Mouse (Mus musculus) MEL (cell line): ENCODE measurements around the gene Rassf3. TPM values are rescaled to one million over a fixed set of nuclear protein-coding genes. Genes with fewer than 3 reads are reported as not detected.

Source experiments
- DNase-seq: peaks from one replicate; pipeline ENCODE4 v3.0.0; 2011; ENCODE audit warnings: low read depth, low spot score
- H3K27ac ChIP-seq: 2 replicates; pipeline ENCODE4 v1.5.1; 2012; ENCODE audit warnings: low read depth, mild to moderate bottlenecking, control low read depth, low read length, moderate library complexity; ENCODE audit not compliant: control insufficient read depth
- H3K27me3 ChIP-seq, 2 experiments: fragments of 150-350 bp in 1 of 2; sonication (generic) in 1 of 2; 2 replicates each; pipeline ENCODE4 v1.6.1; 2012; ENCODE audit warnings: low read length in 2 of 2, mild to moderate bottlenecking in 2 of 2, improper control_type of control experiment in 1 of 2, moderate library complexity in 1 of 2; ENCODE audit not compliant: insufficient read depth in 2 of 2, control insufficient read depth in 1 of 2
- H3K36me3 ChIP-seq, 2 experiments: 2 replicates each; pipeline ENCODE4 v1.6.1; 2012 to 2014; ENCODE audit warnings: low read length in 2 of 2, improper control_type of control experiment in 1 of 2, inconsistent platforms in 1 of 2, mild to moderate bottlenecking in 1 of 2; ENCODE audit not compliant: insufficient read depth in 2 of 2, control insufficient read depth in 1 of 2
- H3K4me1 ChIP-seq, 2 experiments: fragments of 150-350 bp in 1 of 2; sonication (generic) in 1 of 2; 2 replicates each; pipeline ENCODE4 v1.6.1; 2012; ENCODE audit warnings: low read length in 2 of 2, improper control_type of control experiment in 1 of 2, mild to moderate bottlenecking in 1 of 2; ENCODE audit not compliant: insufficient read depth in 2 of 2, control insufficient read depth in 1 of 2
- H3K4me3 ChIP-seq, 2 experiments: fragments of 150-350 bp in 1 of 2; sonication (generic) in 1 of 2; 2 replicates each; pipeline ENCODE4 v1.5.1; 2012; ENCODE audit warnings: low read depth in 2 of 2, low read length in 2 of 2, mild to moderate bottlenecking in 2 of 2, moderate library complexity in 2 of 2, control low read depth in 1 of 2, improper control_type of control experiment in 1 of 2; ENCODE audit not compliant: control insufficient read depth in 1 of 2, insufficient read depth in 1 of 2
- H3K79me2 ChIP-seq: 2 replicates; pipeline ENCODE4 v1.6.1; 2012; ENCODE audit warnings: mild to moderate bottlenecking, low read length, moderate library complexity; ENCODE audit not compliant: control insufficient read depth, poor library complexity, insufficient read depth
- H3K9ac ChIP-seq: 2 replicates; pipeline ENCODE4 v1.6.1; 2012; ENCODE audit warnings: low read depth, mild to moderate bottlenecking, control low read depth, low read length, moderate library complexity; ENCODE audit not compliant: control insufficient read depth, poor library complexity, severe bottlenecking
- H3K9me3 ChIP-seq: fragments of 150-350 bp; sonication (generic); replicated peaks from 2 replicates; pipeline ENCODE4 v1.6.1; 2012; ENCODE audit warnings: mild to moderate bottlenecking, low read length, improper control_type of control experiment, moderate library complexity; ENCODE audit not compliant: insufficient read depth
- CHD2 ChIP-seq: IDR thresholded peaks from 2 replicates; pipeline ENCODE4 v1.6.1; 2011; ENCODE audit warnings: low read length, improper control_type of control experiment
- CTCF ChIP-seq, 3 experiments: IDR thresholded peaks in 2 of 3; conservative IDR thresholded peaks in 1 of 3; 2 replicates each; pipeline ENCODE4 v1.5.1; 2011 to 2012; ENCODE audit warnings: low read length in 3 of 3, low read depth in 2 of 3, mild to moderate bottlenecking in 2 of 3, improper control_type of control experiment in 1 of 3, inconsistent platforms in 1 of 3, mixed read lengths in 1 of 3, moderate library complexity in 1 of 3; ENCODE audit not compliant: control insufficient read depth in 1 of 3, insufficient read depth in 1 of 3, poor library complexity in 1 of 3, severe bottlenecking in 1 of 3
- GABPA ChIP-seq: IDR thresholded peaks from 2 replicates; pipeline ENCODE4 v1.6.1; 2012; ENCODE audit warnings: low read depth, mild to moderate bottlenecking, inconsistent platforms, low read length, improper control_type of control experiment, moderate library complexity
- HCFC1 ChIP-seq: IDR thresholded peaks from 2 replicates; pipeline ENCODE4 v1.6.1; 2012; ENCODE audit warnings: low read depth, mild to moderate bottlenecking, inconsistent platforms, low read length, improper control_type of control experiment, moderate library complexity
- MXI1 ChIP-seq: IDR thresholded peaks from 2 replicates; pipeline ENCODE4 v1.6.1; 2011; ENCODE audit warnings: mild to moderate bottlenecking, low read depth, low read length, improper control_type of control experiment
- RAD21 ChIP-seq: IDR thresholded peaks from 2 replicates; pipeline ENCODE4 v1.6.1; 2011; ENCODE audit warnings: mild to moderate bottlenecking, low read depth, low read length, improper control_type of control experiment
- SMC3 ChIP-seq: IDR thresholded peaks from 2 replicates; pipeline ENCODE4 v1.6.1; 2011; ENCODE audit warnings: low read depth, low read length, improper control_type of control experiment
- TBP ChIP-seq: IDR thresholded peaks from 2 replicates; pipeline ENCODE4 v1.8.0; 2011; ENCODE audit warnings: low read depth, low read length, improper control_type of control experiment
- ZC3H11A ChIP-seq: IDR thresholded peaks from 2 replicates; pipeline ENCODE4 v1.6.1; 2012; ENCODE audit warnings: low read depth, mild to moderate bottlenecking, inconsistent platforms, low read length, improper control_type of control experiment
- ZNF384 ChIP-seq: IDR thresholded peaks from 2 replicates; pipeline ENCODE4 v1.6.1; 2012; ENCODE audit warnings: low read depth, mild to moderate bottlenecking, inconsistent platforms, low read length, improper control_type of control experiment
- polyA plus RNA-seq, 2 experiments: library from polyadenylated mRNA; stranded (reverse) in 1 of 2; unstranded in 1 of 2; fragments of >175 nt in 1 of 2; fragments of >200 nt in 1 of 2; gene quantifications; 2 replicates each; pipeline versions ENCODE4 v1.2.1 to v1.2.4; 2012; ENCODE audit warnings: low replicate concordance in 2 of 2, low read depth in 1 of 2; ENCODE audit not compliant: insufficient read length in 2 of 2, insufficient read depth in 1 of 2, missing spikeins in 1 of 2
- total RNA-seq: library from RNA; depleted of rRNA; stranded (reverse); fragments of 300-350 nt; gene quantifications from 2 replicates; pipeline ENCODE4 v1.2.3, GENCODE M21; 2012

Gene Rassf3
- total and polyA plus RNA-seq, 3 experiments, result 9.2 to 15.8 TPM; not detected in 1

DNA sequence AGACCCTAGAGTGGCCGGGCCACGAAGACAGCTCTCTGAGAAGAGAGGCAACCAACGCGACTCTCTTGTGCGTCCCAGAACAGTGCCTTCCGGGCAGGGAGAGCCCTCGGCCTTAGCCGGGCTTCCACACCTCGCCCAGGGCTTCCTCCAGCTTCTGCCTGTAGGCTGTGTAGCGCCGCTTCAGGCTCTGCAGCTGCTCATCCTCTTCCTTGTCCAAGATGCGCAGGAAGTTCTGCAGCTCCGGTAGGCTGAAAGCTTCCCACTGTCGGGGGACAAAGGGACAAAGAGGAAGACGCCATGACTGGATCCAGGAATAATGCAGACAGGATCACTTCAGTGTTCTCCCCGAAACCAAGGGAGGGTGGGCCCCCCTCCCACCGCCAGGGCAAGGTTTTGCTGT, 63.3 kb downstream of the Rassf3 start:
- Histone ChIP-seq H3K36me3 (peaks cover 0 to 1% of the 10 kb centered on the region in 2 experiments; a peak in 2 of 4 replicates), H3K4me3 (no peak overlapping the region)
- no peak for TF ChIP-seq TBP
- no peak for TF ChIP-seq MXI1
- TF ChIP-seq, all 39 proteins: peak for 0
- Histone ChIP-seq H3K27me3 (no peaks in the 10 kb centered on the region), H3K79me2 (no peaks in the 10 kb centered on the region), H3K9ac (no peak overlapping the region), H3K27ac (no peak overlapping the region), H3K9me3 (no peaks in the 10 kb centered on the region), H3K4me1 (no peaks in the 10 kb centered on the region)
- no peak for DNase-seq

DNA sequence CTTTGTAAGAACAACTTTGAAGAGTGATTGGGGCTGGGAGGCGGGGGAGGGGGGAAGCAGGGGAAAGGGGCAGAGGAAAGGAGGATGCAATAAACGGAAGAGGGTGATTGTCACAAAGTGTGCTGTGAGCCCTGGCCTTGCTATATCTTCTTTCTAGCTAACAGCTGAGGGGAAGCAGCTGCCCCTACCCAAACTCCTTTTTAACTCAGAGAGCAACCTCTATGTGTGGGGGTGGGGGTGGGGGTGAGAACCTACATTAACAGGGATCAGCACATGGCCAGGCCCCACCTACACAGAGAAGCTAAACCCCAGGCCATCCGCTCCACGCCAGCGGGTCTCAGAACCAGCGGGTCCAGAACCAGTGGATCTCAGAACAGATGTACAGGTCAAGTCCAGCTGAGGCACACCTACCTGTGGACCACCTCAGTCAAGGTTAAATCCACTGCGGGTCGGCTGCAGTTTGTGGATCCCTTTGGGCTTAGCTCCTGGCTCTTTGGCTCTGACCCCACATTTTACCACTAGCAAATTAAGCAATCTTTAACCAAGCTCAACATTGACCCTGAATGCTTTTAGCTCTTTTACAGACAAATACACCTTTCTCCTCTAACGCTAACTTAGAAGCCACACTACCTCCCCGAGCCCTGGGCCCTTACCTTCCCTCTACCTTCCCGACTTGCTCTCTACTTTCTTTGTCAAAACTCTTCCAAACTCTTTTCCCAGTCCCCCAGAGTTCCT, 64.3 kb downstream of the Rassf3 start:
- no peak overlapping the region for H3K9ac ChIP-seq
- H3K27ac ChIP-seq, result no peak overlapping the region
- H3K4me1 ChIP-seq, result no peaks in the 10 kb centered on the region
- no peaks in the 10 kb centered on the region for H3K79me2 ChIP-seq
- H3K9me3 ChIP-seq, result no peaks in the 10 kb centered on the region
- no peak overlapping the region for H3K4me3 ChIP-seq
- DNase-seq, result no peak
- H3K27me3 ChIP-seq, result no peaks in the 10 kb centered on the region
- TF ChIP-seq HCFC1 (no peak), ZC3H11A (no peak), CTCF (IDR thresholded peaks at IDR 0.05 in 2 of 3, conservative IDR thresholded peaks at IDR 0.05 in 1 of 3; ENCODE audit: control insufficient read depth in 1 of 3, insufficient read depth in 1 of 3, low read depth in 2 of 3, low read length in 3 of 3, poor library complexity in 1 of 3, severe bottlenecking in 1 of 3) (no peak)
- peaks cover 0 to 1% of the 10 kb centered on the region in 2 experiments; a peak in 2 of 4 replicates for H3K36me3 ChIP-seq

DNA sequence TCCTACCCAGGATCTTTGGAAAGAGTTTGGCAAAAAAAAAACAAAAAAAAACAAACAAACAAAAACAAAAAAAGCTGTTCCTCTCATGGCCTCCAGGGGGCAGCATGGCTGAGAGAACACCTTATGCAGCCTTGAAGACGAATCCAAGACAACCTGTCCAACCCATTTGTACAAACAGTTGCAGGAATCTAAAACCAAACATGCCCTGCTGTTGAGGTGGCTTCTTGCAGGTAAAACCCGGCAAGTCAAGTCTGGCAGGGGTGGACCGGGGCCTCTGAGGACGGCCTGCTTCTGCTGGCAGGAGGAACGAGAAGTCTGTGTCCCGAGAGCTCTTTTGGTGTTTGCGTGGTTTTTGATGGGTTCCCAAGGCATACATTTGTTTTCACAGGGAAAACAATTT, 66.4 kb downstream of the Rassf3 start:
- Histone ChIP-seq H3K27ac (no peak overlapping the region), H3K9ac (no peak overlapping the region), H3K9me3 (no peaks in the 10 kb centered on the region), H3K27me3 (no peaks in the 10 kb centered on the region), H3K4me3 (no peak overlapping the region), H3K79me2 (no peaks in the 10 kb centered on the region), H3K36me3 (peaks cover 0 to 1% of the 10 kb centered on the region in 2 experiments; a peak in 2 of 4 replicates), H3K4me1 (peaks cover 0 to 5% of the 10 kb centered on the region in 2 experiments; a peak in 1 of 4 replicates)
- DNase-seq, result peak; percentile 78
- TF ChIP-seq CHD2 (no peak), ZC3H11A (peak; percentile 57), GABPA (no peak), HCFC1 (no peak), CTCF (IDR thresholded peaks at IDR 0.05 in 2 of 3, conservative IDR thresholded peaks at IDR 0.05 in 1 of 3; ENCODE audit: control insufficient read depth in 1 of 3, insufficient read depth in 1 of 3, low read depth in 2 of 3, low read length in 3 of 3, poor library complexity in 1 of 3, severe bottlenecking in 1 of 3) (peak; percentile 74 to 77 (median 75)), RAD21 (peak; percentile 70), SMC3 (peak; percentile 86), ZNF384 (peak; percentile 91)
